In genomic region chr19:32711761-32712541, GRCm38 (mm10) we compare ENCODE assay signal across 8 mouse cellular contexts. TPM values are rescaled to one million over a fixed set of nuclear protein-coding genes. Genes with fewer than 3 reads are reported as not detected.
A peak's percentile ranks its signal among the peaks of the same experiment; 100 is the strongest.
DNase-seq lines count a peak whose midpoint lies in the region; ATAC-seq and TF ChIP-seq lines count a peak whose summit lies in the region.

No protein-coding gene starts in this region.

- no peaks in the 10 kb centered on the region for H3K27me3 ChIP-seq in forebrain, embryonic 15.5 days
- no peaks in the 10 kb centered on the region for H3K27me3 ChIP-seq in lung, embryonic 14.5 days (ENCODE audit: insufficient read depth, low read length)
- no peaks in the 10 kb centered on the region for H3K27me3 ChIP-seq in thymus, adult 2 months (ENCODE audit: control insufficient read depth, insufficient read depth, low read length)

- peak; percentile 98 for ATAC-seq in forebrain, embryonic 15.5 days (replicated peaks)
- peak; percentile 97 for ATAC-seq in lung, embryonic 14.5 days (ENCODE audit: insufficient read depth)

- intact Hi-C loops in heart, postnatal 25 days (cut with DNase I), result loop anchor here (2.0 kb wide), 1 partner anchor 43 kb away; no protein-coding TSS in a partner anchor

- DNase-seq in ES-CJ7 (ENCODE audit: low read depth, low spot score), result peak; percentile 82
- peak; percentile 91 for DNase-seq in cerebellum, adult 11 months
- peak; percentile 77 for DNase-seq in heart, postnatal 25 days (ENCODE audit: low spot score)
- DNase-seq in layer of hippocampus, adult 2 months (ENCODE audit: low spot score in 2 of 2), result peak; percentile 91 to 94
- peak; percentile 91 for DNase-seq in lung, embryonic 14.5 days
- DNase-seq in thymus, adult 2 months, result peak; percentile 91

- under 1% methylated on average over 62 of the region's 63 CpGs for WGBS in forebrain, embryonic 15.5 days
- WGBS in lung, embryonic 14.5 days, result under 1% methylated on average over 63 of the region's 63 CpGs
- WGBS in olfactory bulb, adult 2 months, result under 1% methylated on average over 62 of the region's 63 CpGs
- under 1% methylated on average over 63 of the region's 63 CpGs for WGBS in thymus, adult 2 months

- H3K4me3 ChIP-seq in forebrain, embryonic 15.5 days, result peak overlapping the region; percentile 71
- peak overlapping the region; percentile 88 for H3K4me3 ChIP-seq in layer of hippocampus, adult 2 months
- H3K4me3 ChIP-seq in lung, embryonic 14.5 days (ENCODE audit: low read depth, low read length), result peak overlapping the region; percentile 90
- peak overlapping the region; percentile 92 for H3K4me3 ChIP-seq in olfactory bulb, adult 2 months (ENCODE audit: insufficient read depth, low read depth, low read length)
- H3K4me3 ChIP-seq in thymus, adult 2 months (ENCODE audit: control insufficient read depth, insufficient read depth, low read length), result peak overlapping the region; percentile 94

- peak overlapping the region; percentile 79 for H3K4me2 ChIP-seq in forebrain, embryonic 15.5 days (replicated peaks)
- peak overlapping the region; percentile 83 for H3K4me2 ChIP-seq in lung, embryonic 14.5 days

- no peaks in the 10 kb centered on the region for H3K9me3 ChIP-seq in forebrain, embryonic 15.5 days
- no peaks in the 10 kb centered on the region for H3K9me3 ChIP-seq in lung, embryonic 14.5 days (ENCODE audit: low read depth, low read length)

- TF ChIP-seq CTCF in layer of hippocampus, adult 2 months (conservative IDR thresholded peaks at IDR 0.05), result no peak
- no peak for TF ChIP-seq CTCF in lung, embryonic 14.5 days (IDR thresholded peaks at IDR 0.05; ENCODE audit: low read depth)
- no peak for TF ChIP-seq CTCF in olfactory bulb, adult 2 months (IDR thresholded peaks at IDR 0.05; ENCODE audit: insufficient read depth, low read depth, low read length)
- TF ChIP-seq CTCF in thymus, adult 2 months (IDR thresholded peaks at IDR 0.05; ENCODE audit: borderline replicate concordance, control insufficient read depth, extremely low read depth, insufficient read depth, low read length, poor library complexity), result peak; percentile 41; the same call in 1 of the 2 replicates

- peaks cover 26% of the 10 kb centered on the region for H3K4me1 ChIP-seq in forebrain, embryonic 15.5 days
- H3K4me1 ChIP-seq in lung, embryonic 14.5 days (ENCODE audit: insufficient read depth), result no peaks in the 10 kb centered on the region
- H3K4me1 ChIP-seq in olfactory bulb, adult 2 months (ENCODE audit: control insufficient read depth, insufficient read depth, low read length), result no peaks in the 10 kb centered on the region
- peaks cover 4% of the 10 kb centered on the region for H3K4me1 ChIP-seq in thymus, adult 2 months (replicated peaks; ENCODE audit: control insufficient read depth, insufficient read depth, low read length)

- peak; percentile 93; the same call in 1 of the 2 replicates for TF ChIP-seq POLR2A in olfactory bulb, adult 2 months (IDR thresholded peaks at IDR 0.05; ENCODE audit: insufficient read depth, low read depth, low read length)
- TF ChIP-seq POLR2A in thymus, adult 2 months (IDR thresholded peaks at IDR 0.05; ENCODE audit: control insufficient read depth, extremely low read depth, insufficient read depth, low read length, poor library complexity), result peak; percentile 77

- H3K27ac ChIP-seq in forebrain, embryonic 15.5 days (replicated peaks), result peak overlapping the region; percentile 87
- H3K27ac ChIP-seq in layer of hippocampus, adult 2 months, result peak overlapping the region; percentile 95
- H3K27ac ChIP-seq in lung, embryonic 14.5 days (ENCODE audit: low read depth), result peak overlapping the region; percentile 87
- peak overlapping the region; percentile 76 for H3K27ac ChIP-seq in olfactory bulb, adult 2 months (ENCODE audit: insufficient read depth, low read depth, low read length)
- peak overlapping the region; percentile 65 for H3K27ac ChIP-seq in thymus, adult 2 months (ENCODE audit: control insufficient read depth, insufficient read depth, low read length)

- H3K36me3 ChIP-seq in forebrain, embryonic 15.5 days, result no peaks in the 10 kb centered on the region
- H3K36me3 ChIP-seq in lung, embryonic 14.5 days (ENCODE audit: insufficient read depth), result 0 out of 2 replicates have a peak, but pooled peaks cover 6% of the 10 kb centered on the region
- H3K36me3 ChIP-seq in thymus, adult 2 months (ENCODE audit: control insufficient read depth, insufficient read depth, low read length), result no peaks in the 10 kb centered on the region

- H3K9ac ChIP-seq in forebrain, embryonic 15.5 days (replicated peaks), result peak overlapping the region; percentile 82
- peak overlapping the region; percentile 91 for H3K9ac ChIP-seq in lung, embryonic 14.5 days

RNA-seq across cellular contexts. Expression of gene Atad1, which starts 27.6 kb away (rescaled TPM):
- 113 and 120 TPM in 2 replicates for polyA plus RNA-seq in forebrain, embryonic 15.5 days (2015; fragmentation: Nextera tagmentation; extraction: Ambion mirVana)
- total RNA-seq in heart, postnatal 25 days (2021), result 10 to 100 TPM; 78.6 to 79.4 TPM
- total RNA-seq in layer of hippocampus, adult 2 months (2021), result 10 to 100 TPM; 91.7 to 92.5 TPM
- polyA plus RNA-seq in lung, embryonic 14.5 days (2014; fragmentation: Nextera tagmentation; extraction: Ambion mirVana), result 66.9 and 67.6 TPM in 2 replicates
- polyA plus RNA-seq in olfactory bulb, adult 2 months (2012; ENCODE audit: insufficient read depth, insufficient read length, low replicate concordance, missing spikeins), result not detected in 2 replicates
- 13.6 and 17.7 TPM in 2 replicates for polyA plus RNA-seq in thymus, adult 2 months (2012; rRNA removed)

RNA-seq across cellular contexts. Expression of gene Pten, which starts 45.3 kb away (rescaled TPM):
- polyA plus RNA-seq in forebrain, embryonic 15.5 days (2015; fragmentation: Nextera tagmentation; extraction: Ambion mirVana), result 12.2 TPM in 2 replicates
- total RNA-seq in heart, postnatal 25 days (2021), result 10 to 100 TPM; 56.9 to 65.6 TPM
- total RNA-seq in layer of hippocampus, adult 2 months (2021), result 100 to 1,000 TPM; 114 TPM
- 14.9 and 15.4 TPM in 2 replicates for polyA plus RNA-seq in lung, embryonic 14.5 days (2014; fragmentation: Nextera tagmentation; extraction: Ambion mirVana)
- polyA plus RNA-seq in olfactory bulb, adult 2 months (2012; ENCODE audit: insufficient read depth, insufficient read length, low replicate concordance, missing spikeins), result 127 and 174 TPM in 2 replicates
- 37.0 and 55.1 TPM in 2 replicates for polyA plus RNA-seq in thymus, adult 2 months (2012; rRNA removed)

Comparison
In these comparisons a context has a peak if more than half of its experiments do, and no peak if none do; other contexts are left out.
1. Peak in every context shown above with its lines: DNase-seq, ATAC-seq, H3K4me3 ChIP-seq and H3K27ac ChIP-seq.
2. RNA of gene Atad1, which starts 27.6 kb away (polyA plus RNA-seq): 113 to 120 TPM in forebrain, embryonic 15.5 days, 66.9 to 67.6 TPM in lung, embryonic 14.5 days and 13.6 to 17.7 TPM in thymus, adult 2 months; not detected in olfactory bulb, adult 2 months; every median in the first group is over 10 times any median in the second.